Mouse (Mus musculus) limb, embryonic 14.5 days (tissue): ENCODE measurements around the gene Acsm3. TPM values are rescaled to one million over a fixed set of nuclear protein-coding genes. Genes with fewer than 3 reads are reported as not detected.

ENCODE experiments used
- ATAC-seq: fragments of 200-750 bp; cut with Nextera tagmentation; 2 replicates; pipeline ENCODE4 v1.8.0; 2017; ENCODE audit warnings: low read depth, moderate number of reproducible peaks, moderate TSS enrichment; ENCODE audit not compliant: low FRiP score
- DNase-seq: peaks from one replicate; pipeline ENCODE4 v3.0.0-alpha.2; 2015; ENCODE audit warnings: low spot score
- H3K27ac ChIP-seq: fragments of 300-500 bp; sonication (generic); replicated peaks from 2 replicates; pipeline ENCODE4 v1.5.1; 2014; ENCODE audit warnings: low read depth, mild to moderate bottlenecking, low read length, moderate library complexity, mixed read lengths
- H3K27me3 ChIP-seq: fragments of 300-500 bp; sonication (generic); 2 replicates; pipeline ENCODE4 v1.6.1; 2014; ENCODE audit warnings: low read length, mixed read lengths; ENCODE audit not compliant: control insufficient read depth, insufficient read depth
- H3K36me3 ChIP-seq: fragments of 300-500 bp; sonication (generic); 2 replicates; pipeline ENCODE4 v1.6.1; 2014; ENCODE audit warnings: mild to moderate bottlenecking, low read length, moderate library complexity, mixed read lengths; ENCODE audit not compliant: control insufficient read depth, insufficient read depth
- H3K4me1 ChIP-seq: fragments of 300-500 bp; sonication (generic); 2 replicates; pipeline ENCODE4 v1.6.1; 2014; ENCODE audit warnings: antibody characterized with exemption, low read length, mixed read lengths; ENCODE audit not compliant: control insufficient read depth, insufficient read depth
- H3K4me2 ChIP-seq: fragments of 300-500 bp; sonication (generic); replicated peaks from 2 replicates; pipeline ENCODE4 v1.6.1; 2014; ENCODE audit warnings: low read depth, mild to moderate bottlenecking, low read length, moderate library complexity; ENCODE audit not compliant: severe bottlenecking
- H3K4me3 ChIP-seq: fragments of 300-500 bp; sonication (generic); replicated peaks from 2 replicates; pipeline ENCODE4 v1.5.1; 2014; ENCODE audit warnings: low read length
- H3K9ac ChIP-seq: fragments of 300-500 bp; sonication (generic); 2 replicates; pipeline ENCODE4 v1.6.1; 2014; ENCODE audit warnings: mild to moderate bottlenecking, low read depth, low read length, moderate library complexity; ENCODE audit not compliant: severe bottlenecking
- H3K9me3 ChIP-seq: fragments of 300-500 bp; sonication (generic); 2 replicates; pipeline ENCODE4 v1.6.1; 2016; ENCODE audit warnings: low read length; ENCODE audit not compliant: control insufficient read depth
- POLR2A ChIP-seq: fragments of 200-500 bp; IDR thresholded peaks from 2 replicates; pipeline ENCODE4 v1.8.0; 2012; ENCODE audit warnings: inconsistent platforms, mild to moderate bottlenecking, moderate library complexity, borderline replicate concordance; ENCODE audit not compliant: insufficient read depth, insufficient read length; ENCODE audit errors: extremely low read depth
- WGBS: fragments of 180-500 bp; shearing (Covaris S2); extraction: QIAGEN DNeasy Blood & Tissue Kit; methylation state at CpG from one replicate; pipeline ENCODE4 v1.1.7; 2014; 5-methylcytosine and 5-hydroxymethylcytosine counted together
- polyA plus RNA-seq, 2 experiments: library from polyadenylated mRNA; depleted of rRNA in 1 of 2; stranded (reverse) in 1 of 2; unstranded in 1 of 2; fragments of >200 nt; fragmentation: Nextera tagmentation in 1 of 2; extraction: Ambion mirVana in 1 of 2; gene quantifications; 2 replicates each; pipeline versions ENCODE4 v1.2.1 to v1.2.3; 2012 to 2014

Acsm3 gene
- polyA plus RNA-seq, 2 experiments, result 0.28 to 1.6 TPM

GRCm38 (mm10) chr7:119795311-119795710 lies 34.6 kb downstream of the Acsm3 start:
- Histone ChIP-seq H3K27me3 (no peaks in the 10 kb centered on the region), H3K4me2 (peak overlapping the region; percentile 41), H3K36me3 (0 out of 2 replicates have a peak, but pooled peaks cover 2% of the 10 kb centered on the region), H3K4me3 (peak overlapping the region; percentile 65; the same call in 1 of the 2 replicates), H3K27ac (no peak overlapping the region), H3K4me1 (peaks cover 6% of the 10 kb centered on the region), H3K9ac (0 out of 2 replicates have a peak overlapping the region, but pooled peaks have one; percentile 16), H3K9me3 (no peaks in the 10 kb centered on the region)
- TF ChIP-seq POLR2A, result no peak
- DNase-seq (no peak), ATAC-seq (no peak)

- ATAC-seq (no peak), DNase-seq (no peak)
- Histone ChIP-seq H3K4me3 (no peak overlapping the region), H3K27me3 (no peaks in the 10 kb centered on the region), H3K4me1 (no peaks in the 10 kb centered on the region), H3K4me2 (no peak overlapping the region), H3K9me3 (no peaks in the 10 kb centered on the region), H3K9ac (no peak overlapping the region), H3K36me3 (peaks cover 6% of the 10 kb centered on the region), H3K27ac (no peak overlapping the region)
- WGBS, result 86% methylated on average over 3 of the region's 3 CpGs
- no peak for TF ChIP-seq POLR2A
Measured at GRCm38 (mm10) chr7:119800488-119800887, 39.8 kb downstream of the Acsm3 start.

- Histone ChIP-seq H3K27ac (no peak overlapping the region), H3K4me1 (no peaks in the 10 kb centered on the region), H3K4me3 (no peak overlapping the region), H3K9ac (no peak overlapping the region), H3K36me3 (peaks cover 10% of the 10 kb centered on the region), H3K9me3 (no peaks in the 10 kb centered on the region), H3K4me2 (no peak overlapping the region), H3K27me3 (no peaks in the 10 kb centered on the region)
- ATAC-seq (no peak), DNase-seq (no peak)
- WGBS, result 74% methylated on average over 3 of the region's 3 CpGs
- no peak for TF ChIP-seq POLR2A
Measured at GRCm38 (mm10) chr7:119800991-119801390, 40.3 kb downstream of the Acsm3 start.

GRCm38 (mm10) chr7:119807396-119807795 lies 46.7 kb downstream of the Acsm3 start:
- no peak for ATAC-seq
- no peak for TF ChIP-seq POLR2A
- Histone ChIP-seq H3K9ac (no peak overlapping the region), H3K4me3 (no peak overlapping the region), H3K9me3 (no peaks in the 10 kb centered on the region), H3K4me2 (no peak overlapping the region), H3K27ac (no peak overlapping the region), H3K27me3 (no peaks in the 10 kb centered on the region), H3K4me1 (no peaks in the 10 kb centered on the region), H3K36me3 (peaks cover 35% of the 10 kb centered on the region)
- no peak for DNase-seq
- WGBS, result 94% methylated on average over 5 of the region's 5 CpGs

GRCm38 (mm10) chr7:119808723-119809122 lies 48.0 kb downstream of the Acsm3 start:
- no peak overlapping the region for H3K4me2 ChIP-seq
- H3K4me3 ChIP-seq, result no peak overlapping the region
- H3K9ac ChIP-seq, result no peak overlapping the region
- H3K4me1 ChIP-seq, result no peaks in the 10 kb centered on the region
- peaks cover 39% of the 10 kb centered on the region for H3K36me3 ChIP-seq
- ATAC-seq, result no peak
- H3K27ac ChIP-seq, result no peak overlapping the region
- no peak for TF ChIP-seq POLR2A
- H3K27me3 ChIP-seq, result no peaks in the 10 kb centered on the region
- WGBS, result 91% methylated on average over 3 of the region's 3 CpGs
- H3K9me3 ChIP-seq, result no peaks in the 10 kb centered on the region
- DNase-seq, result no peak

- Histone ChIP-seq H3K4me2 (no peak overlapping the region), H3K27ac (no peak overlapping the region), H3K4me1 (no peaks in the 10 kb centered on the region), H3K9me3 (no peaks in the 10 kb centered on the region), H3K27me3 (no peaks in the 10 kb centered on the region), H3K36me3 (peaks cover 3% of the 10 kb centered on the region), H3K4me3 (no peak overlapping the region), H3K9ac (no peak overlapping the region)
- TF ChIP-seq POLR2A, result no peak
- ATAC-seq (no peak), DNase-seq (no peak)
- WGBS, result 100% methylated on average over 1 of the region's 1 CpGs
Measured at GRCm38 (mm10) chr7:119835371-119835770, 74.6 kb downstream of the Acsm3 start.
